ENCODE assay signal across 20 mouse cellular contexts in genomic region chr10:7010543-7010942, GRCm38 (mm10). TPM values are rescaled to one million over a fixed set of nuclear protein-coding genes. Genes with fewer than 3 reads are reported as not detected.
"Had no signal": no experiment of that assay in that cellular context is flagged by ENCODE, and none has a peak within 500 bp of the region (broad histone marks: within the 10 kb centered on the region; RNA-seq: fewer than 3 reads in every experiment).

No protein-coding gene starts in this region.

- H3K4me3 ChIP-seq: layer of hippocampus, adult 2 months; left cerebral cortex, adult 2 months; liver, embryonic 13.5 days; megakaryocyte, embryonic 14.5 days; midbrain, embryonic 10.5 days; midbrain, embryonic 13.5 days; myocyte; stomach, embryonic 15.5 days had no signal

- H3K27ac ChIP-seq: kidney, postnatal 0 days; layer of hippocampus, adult 2 months; left cerebral cortex, adult 2 months; liver, embryonic 13.5 days; macrophage; midbrain, embryonic 10.5 days; midbrain, embryonic 13.5 days; stomach, embryonic 15.5 days had no signal

- H3K4me1 ChIP-seq: liver, embryonic 13.5 days; megakaryocyte, embryonic 14.5 days; midbrain, embryonic 10.5 days; midbrain, embryonic 13.5 days; stomach, embryonic 15.5 days had no signal

- H3K4me2 ChIP-seq: liver, embryonic 13.5 days; lung, embryonic 14.5 days; midbrain, embryonic 13.5 days; stomach, embryonic 15.5 days had no signal

- H3K36me3 ChIP-seq: liver, embryonic 13.5 days; midbrain, embryonic 10.5 days; midbrain, embryonic 13.5 days; stomach, embryonic 15.5 days had no signal

- ATAC-seq: lung, postnatal 0 days; midbrain, embryonic 13.5 days; midbrain, embryonic 16.5 days had no signal

- H3K9me3 ChIP-seq: liver, embryonic 13.5 days; midbrain, embryonic 10.5 days; midbrain, embryonic 13.5 days; stomach, embryonic 15.5 days had no signal

- H3K27me3 ChIP-seq: liver, embryonic 13.5 days; megakaryocyte, embryonic 14.5 days; midbrain, embryonic 13.5 days; stomach, embryonic 15.5 days had no signal

- H3K9ac ChIP-seq: liver, embryonic 13.5 days; lung, embryonic 14.5 days; midbrain, embryonic 13.5 days; stomach, embryonic 15.5 days had no signal

- DNase-seq: kidney, adult 11 months; kidney, adult 8-10 months; kidney, postnatal 25 days; layer of hippocampus, adult 9-11 months; liver, embryonic 13.5 days; lung, embryonic 14.5 days; retina, postnatal 1 day; right cerebral cortex, postnatal 25 days; thymus, postnatal 25 days had no signal

RNA-seq across cellular contexts. Expression of gene Ipcef1, which starts 41.7 kb away (rescaled TPM):
- polyA plus RNA-seq: myocyte had no signal
